Mouse (Mus musculus): ENCODE data around the gene Cdhr3.

GRCm38 (mm10) chr12:33084683-33085082 lies 8.0 kb downstream of the Cdhr3 start:
- TF ChIP-seq EP300 (IDR thresholded peaks at IDR 0.05; ENCODE audit: insufficient read depth, low read depth, low read length) (no peak), CTCF (IDR thresholded peaks at IDR 0.05) (no peak)
